Mouse (Mus musculus): ENCODE data around the gene Spock2. TPM values are rescaled to one million over a fixed set of nuclear protein-coding genes. Genes with fewer than 3 reads are reported as not detected.
"Not testable (repeated sequence)": the region's sequence is repeated elsewhere in the genome, so short reads cannot be mapped to it uniquely, and the experiment has no call there.

Gene Spock2
- total RNA-seq, 2 experiments from 2014 or later = 562 to 569 TPM

DNA sequence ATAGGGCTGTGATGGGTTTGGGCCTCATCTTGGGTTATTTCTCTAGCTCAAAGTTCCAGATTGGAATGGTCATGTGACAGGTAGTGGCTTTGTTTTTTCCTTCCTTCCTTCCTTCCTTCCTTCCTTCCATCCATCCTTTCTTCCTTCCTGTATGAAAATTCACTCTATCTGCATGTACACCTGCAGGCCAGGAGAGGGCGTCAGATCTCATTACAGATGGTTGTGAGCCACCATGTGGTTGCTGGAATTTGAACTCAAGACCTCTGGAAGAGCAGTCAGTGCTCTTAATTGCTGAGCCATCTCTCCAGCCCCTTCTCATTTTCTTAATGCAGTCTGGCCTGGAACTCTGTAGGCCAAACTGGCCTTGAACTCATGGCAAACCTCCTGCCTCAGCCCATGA, 30.0 kb downstream of the Spock2 start:
- intact Hi-C loops (cut with DNase I) = not testable (repeated sequence)

DNA sequence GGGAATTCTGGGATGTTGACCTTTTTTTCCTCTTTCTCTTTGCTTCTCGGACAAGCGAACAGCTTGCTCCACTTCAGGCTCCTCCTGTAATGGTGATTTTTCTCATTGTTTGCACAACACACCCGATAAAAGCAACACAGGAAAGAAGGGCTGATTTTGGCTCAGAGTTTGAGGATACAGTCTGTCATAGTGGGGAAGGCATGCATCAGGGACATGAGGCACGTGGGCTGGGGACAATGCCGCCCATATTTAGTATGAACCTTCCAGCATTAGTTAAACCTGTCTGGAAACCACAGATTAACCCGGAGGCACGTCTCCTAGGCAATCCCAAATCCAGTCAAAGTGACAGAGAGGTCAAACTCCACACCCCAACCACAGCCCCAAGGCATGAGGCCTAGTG, 30.9 kb downstream of the Spock2 start:
- DNase-seq (ENCODE audit: low spot score in 2 of 2) = no peak
- intact Hi-C loops (cut with DNase I) = no loop called here

More for the DNA sequence above, 30.0 kb downstream of the Spock2 start:
- not testable (repeated sequence) for DNase-seq (ENCODE audit: low spot score in 2 of 2)

DNA sequence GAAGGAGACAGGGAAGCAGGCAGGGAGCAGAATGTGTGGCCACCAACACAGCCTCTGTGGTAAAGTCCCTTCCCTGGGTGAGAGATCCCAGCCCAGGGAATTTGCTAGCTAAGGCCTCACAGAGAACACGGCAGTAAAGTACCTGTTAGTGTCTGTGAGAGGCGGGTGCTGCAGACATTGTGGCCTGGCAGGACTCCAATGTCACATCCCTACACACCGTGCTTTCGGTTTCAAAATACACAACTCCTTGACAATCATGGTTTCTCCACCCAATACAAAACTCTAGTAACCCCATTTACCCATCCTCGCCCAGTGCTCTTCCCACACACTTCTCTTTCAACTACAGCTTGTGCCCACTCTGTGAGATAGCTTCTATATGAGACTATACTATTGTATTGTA, 32.7 kb downstream of the Spock2 start:
- intact Hi-C loops (cut with DNase I) = no loop called here
- DNase-seq (ENCODE audit: low spot score in 2 of 2) = no peak

DNA sequence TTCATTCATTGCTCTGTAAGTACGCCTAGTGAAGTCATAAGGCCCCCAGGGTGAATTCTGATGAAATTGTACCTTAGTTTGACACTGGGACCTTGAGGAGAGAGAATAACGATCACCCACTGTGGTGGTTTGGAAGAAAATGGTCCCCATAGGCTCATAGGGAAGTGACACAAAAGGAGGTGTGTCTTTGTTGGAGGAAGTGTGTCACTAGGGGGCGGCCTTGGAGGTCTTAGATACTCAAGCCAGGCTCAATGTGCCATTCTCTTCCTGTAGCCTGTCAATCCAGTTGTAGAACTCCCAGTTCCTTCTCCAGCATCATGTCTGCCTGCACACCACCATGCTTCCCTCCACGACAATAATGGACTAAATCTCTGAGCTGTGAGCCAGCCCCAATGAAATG, 34.7 kb downstream of the Spock2 start:
- intact Hi-C loops (cut with DNase I) = loop anchor here (10.0 kb wide), 1 partner anchor 264 kb away; no protein-coding TSS in a partner anchor

DNA sequence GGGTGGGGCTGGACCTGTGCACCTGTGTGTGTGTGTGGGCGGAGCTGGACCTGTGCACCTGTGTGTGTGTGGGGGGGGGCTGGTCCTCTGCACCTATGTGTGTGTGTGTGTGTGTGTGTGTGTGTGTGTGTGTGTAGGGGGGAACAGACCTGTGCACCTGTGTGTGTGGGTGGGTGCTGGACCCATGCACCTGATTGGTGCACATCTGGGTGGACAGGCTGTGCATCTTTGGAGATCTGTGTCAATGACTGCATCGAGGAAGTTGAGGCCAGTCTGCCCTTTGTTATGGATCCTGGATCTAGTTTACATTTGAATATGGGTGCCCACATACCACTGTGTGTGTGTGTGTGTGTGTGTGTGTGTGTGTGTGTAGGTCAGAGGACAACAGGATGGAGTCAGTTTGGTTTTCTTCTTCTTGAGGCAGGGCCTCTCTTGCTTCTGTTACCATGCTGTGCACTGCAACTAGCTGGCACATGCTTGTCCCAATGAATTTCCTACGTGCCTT, 35.7 kb downstream of the Spock2 start:
- no peak for DNase-seq (ENCODE audit: low spot score in 2 of 2)
- intact Hi-C loops (cut with DNase I) = loop anchor here (10.0 kb wide), 1 partner anchor 263 kb away; no protein-coding TSS in a partner anchor

More for the DNA sequence above, 34.7 kb downstream of the Spock2 start:
- DNase-seq (ENCODE audit: low spot score in 2 of 2) = no peak

DNA sequence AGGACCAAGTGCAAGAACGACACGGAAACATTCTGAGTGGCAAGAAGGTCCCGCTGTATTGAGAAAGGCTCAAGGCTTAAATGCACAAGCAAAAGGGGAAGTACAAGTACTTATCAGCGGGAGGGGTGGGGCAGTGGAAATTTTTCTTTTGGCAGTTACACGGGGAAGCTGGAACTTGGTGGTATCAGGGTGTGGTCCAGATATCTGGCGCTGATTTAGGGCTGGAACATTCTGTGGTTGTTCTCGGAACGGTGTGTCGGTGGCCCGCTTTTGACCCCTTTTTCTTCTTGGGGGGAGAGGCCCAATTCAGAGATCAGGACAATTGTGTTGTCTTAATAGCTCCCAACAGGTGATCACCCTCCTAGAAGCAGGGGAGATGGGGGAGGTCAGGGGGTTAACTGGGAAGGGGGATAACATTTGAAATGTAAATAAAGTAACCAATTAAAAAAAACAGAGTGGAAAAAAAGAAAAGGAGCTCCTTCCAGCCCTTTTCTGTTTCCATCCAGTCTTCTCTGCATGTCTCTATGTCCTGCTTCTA, 41.6 kb downstream of the Spock2 start:
- intact Hi-C loops (cut with DNase I) = loop anchor here (2.0 to 10.0 kb wide), 3 partner anchors 45 to 257 kb away; no protein-coding TSS in a partner anchor

DNA sequence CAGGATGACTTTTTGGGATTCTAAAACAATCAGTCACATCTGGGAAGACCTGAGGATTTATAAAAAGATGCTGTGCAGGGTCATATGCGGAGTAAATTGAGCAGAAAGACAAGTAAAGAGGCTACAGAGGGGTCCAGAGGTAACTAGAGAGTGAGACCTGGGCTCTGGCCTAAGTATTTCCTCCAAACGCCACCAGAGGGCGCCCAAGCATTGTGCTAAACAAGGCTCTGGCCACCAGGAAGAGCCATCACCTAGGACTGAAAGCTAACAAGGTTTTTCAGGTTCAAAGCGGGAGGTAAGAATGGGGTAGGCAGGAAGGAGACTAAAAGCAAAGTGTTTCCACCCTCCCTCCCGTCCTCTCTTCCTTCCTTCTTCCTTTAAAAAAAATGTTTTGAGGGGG, 42.1 kb downstream of the Spock2 start:
- intact Hi-C loops (cut with DNase I) = loop anchor here (2.0 to 10.0 kb wide), 3 partner anchors 44 to 257 kb away; no protein-coding TSS in a partner anchor
- peak; percentile 57 for DNase-seq (ENCODE audit: low spot score in 2 of 2)

More for the DNA sequence above, 41.6 kb downstream of the Spock2 start:
- not testable (repeated sequence) for DNase-seq (ENCODE audit: low spot score in 2 of 2)

DNA sequence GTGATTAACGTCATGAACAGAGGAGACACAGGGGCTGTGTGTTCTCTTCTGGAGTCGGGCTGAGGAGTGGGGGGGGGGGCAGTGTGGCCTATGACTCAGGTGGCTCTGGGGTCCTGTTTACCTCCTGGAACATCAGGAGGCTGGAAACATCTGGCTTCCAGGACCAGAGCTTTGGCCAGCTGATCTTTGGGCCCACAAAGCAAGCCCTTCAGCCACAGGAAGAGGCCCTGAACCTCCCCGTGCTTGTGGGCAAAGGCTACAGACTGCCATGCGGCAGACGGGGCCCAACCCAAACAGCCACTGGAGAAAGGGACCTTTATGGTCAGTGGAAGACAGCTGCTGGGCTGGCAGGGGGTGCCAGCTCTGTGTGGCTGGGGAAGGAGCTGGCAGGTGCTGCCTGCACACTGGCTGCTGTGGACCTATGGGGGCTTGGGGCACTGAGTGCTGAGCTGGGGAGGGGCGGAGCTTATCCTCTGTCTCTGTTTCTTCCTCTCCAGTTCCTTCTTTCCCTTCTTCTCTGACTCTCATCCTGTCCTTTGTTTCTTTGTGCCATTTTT, 45.2 kb downstream of the Spock2 start:
- intact Hi-C loops (cut with DNase I) = no loop called here
- no peak for DNase-seq (ENCODE audit: low spot score in 2 of 2)

DNA sequence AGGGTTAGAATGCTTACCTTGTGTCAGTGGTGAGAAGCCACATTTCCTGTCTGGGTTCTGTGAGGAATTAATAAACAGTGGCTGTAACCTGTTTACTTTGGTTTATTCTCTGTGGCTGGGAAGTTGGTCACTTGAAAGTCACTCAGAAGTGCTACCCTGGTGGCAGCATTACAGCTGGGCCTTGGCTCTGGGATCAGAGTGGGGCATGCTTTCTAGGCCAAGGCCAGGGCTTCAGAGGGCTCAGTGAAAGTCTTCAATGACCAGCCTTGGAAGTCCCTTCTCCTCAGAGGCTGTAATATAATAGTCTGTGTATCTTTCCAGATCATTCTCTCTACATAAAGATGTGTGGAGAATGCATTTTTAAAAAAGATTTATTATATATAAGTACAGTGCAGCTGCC, 50.0 kb downstream of the Spock2 start:
- intact Hi-C loops (cut with DNase I) = no loop called here
- no peak for DNase-seq (ENCODE audit: low spot score in 2 of 2)

DNA sequence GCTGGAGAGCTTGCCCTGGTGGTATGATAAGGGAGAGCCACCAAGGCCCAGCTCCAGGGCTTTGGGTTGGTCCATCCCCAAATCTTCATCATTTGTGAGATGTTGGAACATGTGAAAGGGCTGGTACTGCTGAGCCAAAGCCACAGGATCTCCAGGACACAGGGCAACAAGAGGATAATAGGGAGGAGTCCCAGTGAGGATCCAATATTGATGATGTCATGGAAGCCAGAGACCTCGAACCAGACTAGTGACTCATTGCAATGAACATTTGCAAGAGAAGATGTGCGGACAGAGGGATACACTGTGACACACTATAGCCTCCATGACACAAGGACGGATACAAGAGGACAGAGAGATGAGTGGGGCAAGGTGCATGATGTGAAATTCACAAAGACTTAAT, 52.1 kb downstream of the Spock2 start:
- intact Hi-C loops (cut with DNase I) = no loop called here
- DNase-seq (ENCODE audit: low spot score in 2 of 2) = no peak

DNA sequence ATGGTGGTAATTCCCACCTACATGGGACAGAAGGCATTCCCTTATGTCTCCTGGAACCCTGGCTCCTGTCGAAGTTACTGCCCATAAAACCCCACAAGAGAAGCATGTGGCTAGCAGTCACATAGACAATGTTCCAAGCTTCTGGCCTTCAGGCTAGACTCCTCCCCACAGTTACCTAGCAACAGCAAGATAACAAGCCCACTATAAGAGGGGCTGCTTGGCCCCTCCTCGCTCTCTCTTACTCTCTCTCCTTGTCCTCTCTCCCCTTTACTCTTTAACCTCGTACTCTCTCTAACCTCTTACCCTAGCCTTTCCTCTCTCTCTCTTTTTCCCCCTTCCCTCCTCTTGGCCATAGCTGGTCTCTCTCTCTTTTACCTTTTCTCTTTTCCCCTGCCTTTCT, 55.4 kb downstream of the Spock2 start:
- DNase-seq (ENCODE audit: low spot score in 2 of 2); intact Hi-C loops (cut with DNase I): not testable (repeated sequence)

DNA sequence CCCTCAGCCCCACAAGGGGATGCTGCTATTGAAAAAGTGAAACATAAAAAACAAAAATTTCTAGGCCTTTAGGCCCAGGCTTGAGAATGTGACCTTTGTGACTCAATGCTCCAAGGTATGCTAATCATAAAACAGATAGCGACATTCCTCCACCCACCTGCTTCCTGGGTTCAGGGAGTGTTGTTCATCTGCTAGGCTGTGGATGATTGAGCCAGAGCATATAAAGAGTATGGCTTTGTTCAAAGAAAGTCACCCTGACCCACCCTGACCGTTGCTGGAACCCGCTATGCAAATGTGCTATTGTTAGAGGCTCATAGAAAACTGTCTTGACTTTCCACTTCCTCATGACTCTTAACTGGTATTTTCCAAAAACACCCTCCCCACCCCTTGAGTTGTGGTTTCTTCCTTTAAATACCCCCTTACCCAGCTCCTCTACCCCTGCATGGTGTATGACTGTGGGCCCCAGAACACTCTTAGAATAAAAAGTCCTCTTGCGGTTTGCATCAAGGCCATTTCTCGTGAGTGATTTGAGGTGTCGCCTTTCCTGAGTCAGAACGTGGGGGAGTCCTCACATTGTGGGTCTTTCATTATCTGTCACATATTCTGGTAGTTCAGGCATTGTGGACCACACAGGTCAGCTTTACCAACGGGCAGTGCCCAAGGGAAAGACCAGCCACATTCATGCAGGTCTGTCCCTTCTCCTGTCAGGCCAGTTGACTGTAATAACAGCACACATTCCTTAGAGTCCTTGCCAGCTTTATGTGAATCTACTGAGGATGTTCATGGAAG, 56.4 kb downstream of the Spock2 start:
- intact Hi-C loops (cut with DNase I) = not testable (repeated sequence)

DNA sequence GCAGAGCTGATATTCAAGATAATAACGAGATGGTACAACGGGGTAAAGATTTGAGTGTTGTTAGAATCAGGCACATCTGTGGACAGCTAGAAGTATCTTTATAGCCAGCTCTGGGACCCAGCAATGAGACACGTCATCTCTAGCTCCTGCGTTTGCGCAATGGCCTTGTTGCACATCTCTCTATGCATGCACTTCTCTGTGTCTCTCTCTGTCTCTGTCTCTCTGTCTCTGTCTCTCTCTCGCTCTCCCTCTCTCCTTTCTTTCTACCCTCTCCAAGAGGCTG, 56.9 kb downstream of the Spock2 start:
- no peak for DNase-seq (ENCODE audit: low spot score in 2 of 2)
- intact Hi-C loops (cut with DNase I) = no loop called here

More for the DNA sequence above, 56.4 kb downstream of the Spock2 start:
- DNase-seq (ENCODE audit: low spot score in 2 of 2) = not testable (repeated sequence)

DNA sequence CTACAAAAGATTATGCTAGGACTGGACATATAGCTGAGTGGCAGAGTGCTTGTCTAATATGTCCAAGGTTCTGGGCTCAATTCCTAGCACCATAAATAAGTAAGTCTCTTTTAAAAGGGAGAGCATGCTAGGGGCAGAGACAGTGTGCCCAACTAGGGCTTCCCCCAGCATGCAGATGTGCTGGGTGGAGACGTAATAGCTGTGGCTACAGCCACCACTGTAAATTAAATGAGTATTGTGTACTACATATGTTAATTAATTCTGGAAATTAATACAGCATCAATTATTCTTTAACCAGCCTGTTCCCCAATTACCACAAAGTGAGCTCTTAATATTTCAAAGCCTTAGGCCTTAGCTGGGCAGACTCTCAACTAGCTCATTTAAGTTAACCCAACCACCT, 58.9 kb downstream of the Spock2 start:
- intact Hi-C loops (cut with DNase I) = no loop called here
- DNase-seq (ENCODE audit: low spot score in 2 of 2) = no peak

DNA sequence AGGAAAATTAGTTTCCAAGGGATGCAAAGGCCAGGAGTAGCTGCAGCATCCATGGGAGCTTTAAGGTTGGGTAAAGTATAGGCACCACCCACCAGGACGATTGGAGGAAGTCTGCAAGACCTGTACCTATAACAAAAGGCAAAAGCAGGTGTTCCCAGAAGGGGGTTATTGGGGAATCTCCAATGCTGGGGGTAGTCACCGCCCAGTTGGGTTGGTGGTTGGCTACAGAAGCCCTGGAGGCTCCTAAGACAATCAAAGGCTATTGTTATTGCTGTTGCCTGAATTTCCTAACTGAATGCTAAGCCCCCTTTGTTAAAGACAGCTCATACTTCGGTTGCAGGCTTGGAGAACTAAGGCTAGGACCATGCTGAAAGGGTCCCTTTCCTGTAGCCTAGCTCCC, 60.0 kb downstream of the Spock2 start:
- no peak for DNase-seq (ENCODE audit: low spot score in 2 of 2)
- intact Hi-C loops (cut with DNase I) = no loop called here

DNA sequence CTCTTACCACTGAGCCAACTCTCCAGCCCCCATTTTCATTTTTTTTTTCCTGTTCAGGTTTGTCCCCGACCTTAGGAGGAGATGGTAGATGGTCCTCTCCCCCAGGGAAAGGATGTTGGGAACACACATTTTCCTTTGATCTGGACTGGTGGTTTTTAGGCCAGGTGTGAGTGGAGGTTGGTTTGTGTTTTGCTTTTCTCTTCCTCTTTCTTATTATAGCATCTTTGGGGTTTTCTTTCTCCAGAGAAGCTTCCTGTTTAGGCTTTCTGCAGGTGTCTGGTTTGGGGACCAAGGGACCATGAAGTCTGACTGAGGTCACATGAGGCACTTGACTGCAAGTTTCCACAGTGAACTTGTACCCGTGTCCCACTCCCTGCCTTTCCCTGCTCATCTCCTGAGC, 62.3 kb downstream of the Spock2 start:
- intact Hi-C loops (cut with DNase I) = no loop called here

DNA sequence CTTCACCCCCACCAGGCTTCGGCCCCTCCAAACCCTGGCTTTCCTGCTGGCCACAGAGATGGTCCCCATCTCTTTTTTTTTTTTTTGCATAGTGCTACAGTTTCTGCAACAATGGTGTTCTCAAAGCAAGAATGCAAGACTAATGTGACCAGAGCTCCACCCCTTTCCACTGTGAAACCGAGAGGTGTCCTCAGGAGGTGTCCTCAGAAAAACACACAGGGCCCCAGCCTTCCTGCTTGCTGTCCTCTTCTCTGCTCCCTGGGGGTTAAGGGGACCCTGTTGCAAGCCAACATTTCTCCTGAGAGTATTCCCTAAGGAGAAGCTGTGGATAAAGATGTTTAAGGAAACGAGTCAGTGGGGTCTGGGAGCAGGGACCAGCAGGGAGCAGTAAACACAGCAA, 62.9 kb downstream of the Spock2 start:
- no peak for DNase-seq (ENCODE audit: low spot score in 2 of 2)

More for the DNA sequence above, 62.3 kb downstream of the Spock2 start:
- no peak for DNase-seq (ENCODE audit: low spot score in 2 of 2)

DNA sequence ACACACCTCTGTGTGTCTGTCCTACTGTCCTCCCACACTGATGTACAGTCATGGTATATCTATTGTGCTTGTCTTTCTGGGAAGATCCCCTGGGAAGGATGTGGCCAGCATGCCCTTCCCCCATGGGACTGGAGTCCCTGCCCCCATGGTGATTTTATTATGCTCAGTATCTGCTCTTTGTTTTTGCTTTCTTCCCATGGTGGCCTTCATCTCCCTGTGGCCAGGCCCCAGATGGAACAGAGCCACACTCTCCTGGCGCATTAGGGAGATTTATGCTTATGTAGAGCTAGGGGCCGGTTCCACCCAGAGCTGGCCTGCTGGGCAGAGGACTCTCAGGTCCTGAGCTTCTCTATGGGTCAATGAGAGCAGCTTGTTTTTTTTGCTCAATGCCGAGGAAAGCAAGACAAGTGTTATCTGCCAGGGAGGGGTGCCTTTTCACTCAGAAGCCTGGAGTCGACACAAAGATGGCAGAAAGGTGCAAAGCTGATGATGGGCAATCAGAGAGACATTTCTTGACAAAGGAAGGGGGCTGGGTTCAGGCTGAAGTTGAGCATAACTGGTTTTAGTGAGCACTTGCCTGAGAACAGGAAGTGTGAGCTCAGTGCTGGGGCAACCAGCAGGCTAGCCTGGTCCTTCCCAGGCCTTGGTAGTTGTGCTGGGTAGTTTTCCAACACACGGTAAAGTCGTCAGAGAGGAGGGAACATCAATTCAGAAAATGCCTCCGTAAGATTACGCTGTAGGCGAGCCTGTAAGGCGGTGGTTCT, 64.5 kb downstream of the Spock2 start:
- no peak for DNase-seq (ENCODE audit: low spot score in 2 of 2)
- intact Hi-C loops (cut with DNase I) = no loop called here

More for the DNA sequence above, 62.9 kb downstream of the Spock2 start:
- intact Hi-C loops (cut with DNase I) = no loop called here

DNA sequence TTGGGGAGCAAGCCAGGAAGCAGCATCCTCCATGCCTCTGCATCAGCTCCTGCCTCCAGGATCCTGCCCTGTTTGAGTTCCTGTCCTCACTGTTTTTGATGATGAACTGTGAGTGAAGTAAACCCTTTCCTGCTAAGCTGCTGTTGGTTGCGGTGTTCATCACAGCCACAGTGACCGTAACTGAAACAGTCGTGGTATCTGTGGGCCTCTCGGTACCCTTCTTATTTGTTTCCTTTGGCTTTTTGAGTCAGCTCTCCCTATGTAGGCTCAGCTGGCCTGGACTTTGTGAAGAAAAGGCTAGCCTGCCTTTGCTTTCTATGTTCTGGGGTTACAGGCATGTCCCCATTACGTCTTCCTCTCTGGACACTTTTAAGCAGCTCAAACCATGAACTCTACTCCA, 65.3 kb downstream of the Spock2 start:
- intact Hi-C loops (cut with DNase I) = no loop called here
- no peak for DNase-seq (ENCODE audit: low spot score in 2 of 2)

DNA sequence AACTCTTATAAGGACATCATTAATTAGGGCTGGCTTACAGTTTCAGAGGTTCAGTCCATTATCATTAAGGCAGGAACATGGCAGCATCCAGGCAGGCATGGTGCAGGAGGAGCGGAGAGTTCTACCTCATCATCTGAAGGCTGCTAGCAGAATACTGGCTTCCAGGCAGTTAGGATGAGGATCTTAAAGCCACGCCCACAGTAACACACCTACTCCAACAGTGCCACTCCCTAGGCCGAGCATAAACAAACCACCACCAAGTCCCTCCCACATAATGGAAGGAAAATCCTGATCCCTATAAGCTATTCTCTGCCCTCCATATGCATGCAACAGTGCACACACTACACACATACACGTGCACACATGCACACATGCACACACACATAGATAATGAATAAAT, 66.3 kb downstream of the Spock2 start:
- DNase-seq (ENCODE audit: low spot score in 2 of 2) = no peak
- intact Hi-C loops (cut with DNase I) = no loop called here

Measured in left cerebral cortex, postnatal 36 days (tissue).